Comparison of ENCODE assay signal across 19 mouse cellular contexts in the genomic region with DNA sequence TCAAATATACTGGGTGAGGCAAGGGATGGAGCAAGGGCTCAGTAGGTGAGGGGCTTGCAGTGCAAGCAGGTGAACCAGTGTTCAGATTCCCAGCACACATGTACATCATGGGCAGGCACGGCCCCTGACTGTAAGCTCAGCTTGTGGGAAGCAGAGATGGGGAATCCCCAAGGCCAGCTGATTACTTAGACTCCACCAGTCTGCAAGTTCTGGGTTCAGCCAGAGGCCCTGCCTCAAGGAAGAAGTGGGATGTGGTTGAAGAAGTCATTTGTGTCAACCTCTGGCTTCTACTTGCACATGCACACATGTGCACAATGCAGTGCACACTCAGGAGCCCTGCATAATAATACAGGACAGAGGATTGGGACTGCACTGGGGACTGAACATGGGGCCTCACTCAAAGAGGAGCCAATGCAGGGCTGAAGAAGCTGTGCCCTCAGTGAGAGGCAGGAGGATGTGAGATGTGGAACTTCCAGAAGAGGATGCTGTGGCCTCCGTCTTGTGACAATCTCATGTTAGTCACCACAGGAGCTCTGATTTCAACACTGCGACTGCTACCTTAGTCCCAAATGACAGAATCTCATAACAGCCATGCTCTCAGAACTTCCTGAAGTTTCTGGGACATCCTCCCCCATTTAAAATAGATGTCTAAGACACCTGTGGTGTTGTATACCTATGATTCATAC. TPM values are rescaled to one million over a fixed set of nuclear protein-coding genes. Genes with fewer than 3 reads are reported as not detected.
DNase-seq lines count a peak whose midpoint lies in the region; ATAC-seq and TF ChIP-seq lines count a peak whose summit lies in the region.
"Had no signal": no experiment of that assay in that cellular context is flagged by ENCODE, and none has a peak within 500 bp of the region (broad histone marks: within the 10 kb centered on the region; RNA-seq: fewer than 3 reads in every experiment).

No protein-coding gene starts in this region.

- 68% methylated on average over 3 of the region's 3 CpGs for WGBS in lung, adult 2 months

- intact Hi-C loops in left cerebral cortex, postnatal 36 days (cut with DNase I): no loop called here

- ATAC-seq in CD4-positive, CD25-positive, alpha-beta regulatory T cell, adult 4 months: peak; percentile 12
- ATAC-seq in neutrophil, adult 5-6 weeks (ENCODE audit: extremely low read depth, insufficient number of reproducible peaks, low FRiP score, poor library complexity, severe bottlenecking): peak; percentile 32; the same call in 1 of the 2 replicates
- ATAC-seq: activated CD4-positive, CD25-positive, alpha-beta regulatory T cell, adult 4 months; hindbrain, embryonic 16.5 days; midbrain, embryonic 16.5 days had no signal

- TF ChIP-seq CTCF in lung, adult 2 months (IDR thresholded peaks at IDR 0.05; ENCODE audit: insufficient read depth, low read length): no peak

- TF ChIP-seq POLR2A in lung, adult 2 months (IDR thresholded peaks at IDR 0.05; ENCODE audit: borderline replicate concordance, extremely low read depth, low read depth, low read length): no peak

- no peak overlapping the region for H3K4me3 ChIP-seq in lung, adult 2 months (replicated peaks; ENCODE audit: extremely low read depth, low read depth, low read length)
- H3K4me3 ChIP-seq: forebrain, embryonic 10.5 days; heart, embryonic 10.5 days; limb, embryonic 15.5 days; neural tube, embryonic 15.5 days had no signal

- H3K4me1 ChIP-seq in lung, adult 2 months (ENCODE audit: control insufficient read depth, insufficient read depth, low read length): no peaks in the 10 kb centered on the region
- H3K4me1 ChIP-seq: forebrain, embryonic 10.5 days; heart, embryonic 10.5 days; limb, embryonic 15.5 days; neural tube, embryonic 15.5 days had no signal

- DNase-seq in lung, adult 18-20 months: peak; percentile 15 to 25
- no peak for DNase-seq in lung, adult 2 months
- peak; percentile 49 for DNase-seq in induced T-regulatory cell, adult 2 months (ENCODE audit: low read depth)
- DNase-seq in heart, adult 8-10 months (ENCODE audit: low spot score): no peak
- no peak for DNase-seq in left cerebral cortex, postnatal 36 days (ENCODE audit: low spot score in 2 of 2)
- DNase-seq: cerebellum, adult 11-12 months; gastrocnemius, postnatal 14 days; heart, postnatal 36 days; kidney, adult 18-20 months; right cerebral cortex, adult 18-20 months had no signal

RNA-seq across cellular contexts. Expression of a gene that starts 3.8 kb away (rescaled TPM):
- polyA plus RNA-seq in lung, adult 2 months (2012; rRNA removed): 12.3 and 15.3 TPM in 2 replicates
- polyA plus RNA-seq in CD4-positive, CD25-positive, alpha-beta regulatory T cell, adult 4 months (2017; shearing (Covaris generic)): 10 to 100 TPM; 43.6 to 81.1 TPM
- 74.3 and 78.4 TPM in 2 replicates for total RNA-seq in neutrophil, adult 5-6 weeks (2017)
- 1 to 10 TPM in 1 of 4 experiments, under 1 TPM in 3; 0.08 to 1.0 (median 0.42) TPM for total RNA-seq in heart, adult 8-10 months (2022)
- under 1 TPM; 0.27 to 0.36 TPM for total RNA-seq in left cerebral cortex, postnatal 36 days (2021)
- polyA plus RNA-seq: forebrain, embryonic 10.5 days; midbrain, embryonic 16.5 days had no signal

Comparison
In these comparisons a context has a peak if more than half of its experiments do, and no peak if none do; other contexts are left out.
1. DNase-seq: peak in lung, adult 18-20 months (2 of 2) and induced T-regulatory cell, adult 2 months (single experiment); none in lung, adult 2 months (single experiment), heart, adult 8-10 months (single experiment) and left cerebral cortex, postnatal 36 days (0 of 2).
2. RNA of a gene that starts 3.8 kb away (total RNA-seq): 74.3 to 78.4 TPM in neutrophil, adult 5-6 weeks; 0.08 to 1.0 TPM in heart, adult 8-10 months and 0.27 to 0.36 TPM in left cerebral cortex, postnatal 36 days; every median in the first group is over 10 times any median in the second.